Mouse (Mus musculus): ENCODE measurements at regions not wholly inside any gene's neighbourhood (a gene's known extent, or its start where the extent isn't known, plus 50 kb on each side); places are given as distances from the start of the nearest gene placed in this dataset.

GRCm38 (mm10) chr11:64610724-64611123 is 174.3 kb upstream of the F930015N05Rik start:
- Histone ChIP-seq H3K4me1 (peaks cover 3% of the 10 kb centered on the region; the same call in 1 of the 2 replicates), H3K36me3 (no peaks in the 10 kb centered on the region), H3K27ac (no peak overlapping the region), H3K4me3 (no peak overlapping the region), H3K27me3 (ENCODE audit: insufficient read depth, poor library complexity, severe bottlenecking) (peaks cover 54% of the 10 kb centered on the region; the same call in 1 of the 2 replicates), H3K9me3 (no peaks in the 10 kb centered on the region)
- 79% methylated on average over 3 of the region's 3 CpGs for WGBS
- DNase-seq (ENCODE audit: low spot score) = no peak

- H3K9me3 ChIP-seq = no peaks in the 10 kb centered on the region
- 78% methylated on average over 1 of the region's 1 CpGs for WGBS
These were observed 178.7 kb upstream of the F930015N05Rik start for GRCm38 (mm10) chr11:64615140-64615539.

DNA sequence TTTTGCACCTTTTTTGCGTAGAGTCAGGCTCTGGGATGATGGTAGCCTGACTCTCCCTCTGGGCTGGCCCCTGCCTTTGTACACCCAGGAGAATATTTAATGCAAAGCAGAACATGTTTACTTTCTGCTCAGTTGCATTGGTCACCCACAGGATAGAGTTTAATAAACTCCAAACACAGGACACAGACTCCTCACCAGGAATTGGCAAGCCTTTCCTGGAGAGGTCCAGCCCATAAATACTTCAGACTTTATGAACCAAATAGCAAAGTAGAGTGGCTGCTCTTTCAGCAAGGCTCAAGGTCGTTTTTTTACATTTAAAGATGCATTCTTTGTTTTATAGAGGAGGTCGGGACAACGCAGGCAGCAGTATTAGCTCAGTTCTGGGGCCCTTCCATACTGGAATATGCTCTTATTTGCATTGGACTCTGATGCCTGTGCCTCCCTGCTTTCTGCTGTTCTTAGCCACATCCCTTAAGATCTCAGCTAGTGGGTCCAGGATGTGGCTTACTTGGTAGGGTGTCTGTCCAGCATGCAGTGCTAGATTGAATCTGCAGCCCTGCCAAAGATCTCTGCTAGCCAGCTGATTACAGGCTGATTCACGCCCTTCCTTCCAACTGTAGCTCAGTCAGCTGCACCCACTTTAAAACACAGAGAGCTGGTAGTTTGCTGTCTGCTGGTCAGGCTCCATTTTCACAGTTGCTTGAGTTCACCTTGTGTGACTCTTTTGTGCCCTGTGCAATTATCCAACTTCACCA is 182.4 kb upstream of the F930015N05Rik start:
- no peak overlapping the region for H3K4me3 ChIP-seq
- H3K27me3 ChIP-seq (ENCODE audit: insufficient read depth, poor library complexity, severe bottlenecking) = peaks cover 79% of the 10 kb centered on the region
- H3K36me3 ChIP-seq = no peaks in the 10 kb centered on the region
- no peaks in the 10 kb centered on the region for H3K4me1 ChIP-seq
- no peaks in the 10 kb centered on the region for H3K9me3 ChIP-seq
- 66% methylated on average over 5 of the region's 5 CpGs for WGBS
- DNase-seq (ENCODE audit: low spot score) = no peak
- H3K27ac ChIP-seq = no peak overlapping the region

More at GRCm38 (mm10) chr11:64615140-64615539, 178.7 kb upstream of the F930015N05Rik start:
- Histone ChIP-seq H3K36me3 (no peaks in the 10 kb centered on the region), H3K4me3 (no peak overlapping the region), H3K27me3 (ENCODE audit: insufficient read depth, poor library complexity, severe bottlenecking) (peaks cover 88% of the 10 kb centered on the region), H3K27ac (no peak overlapping the region), H3K4me1 (no peaks in the 10 kb centered on the region)
- DNase-seq (ENCODE audit: low spot score) = no peak

DNA sequence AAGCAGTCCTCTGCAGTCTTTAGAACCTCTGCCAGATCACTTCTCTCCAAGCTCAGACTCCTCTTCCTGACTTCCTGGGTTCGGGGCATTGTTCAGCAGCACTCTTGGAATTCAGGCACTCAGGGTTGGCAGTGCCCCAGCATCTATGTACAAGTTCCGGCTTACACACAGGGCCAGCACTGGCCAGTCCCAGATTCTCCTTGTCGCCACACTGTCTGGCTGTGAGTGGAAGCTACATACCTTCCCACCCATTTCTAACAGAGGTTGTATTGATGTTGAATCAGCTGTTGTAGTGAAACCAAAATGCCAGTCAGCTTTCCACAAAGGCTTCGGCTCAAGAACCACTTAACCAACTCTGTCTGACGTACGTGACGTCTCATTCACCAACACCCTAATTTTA is 190.7 kb upstream of the F930015N05Rik start:
- no peak overlapping the region for H3K4me3 ChIP-seq
- H3K36me3 ChIP-seq = no peaks in the 10 kb centered on the region
- no peaks in the 10 kb centered on the region for H3K9me3 ChIP-seq
- H3K4me1 ChIP-seq = peaks cover 3% of the 10 kb centered on the region; the same call in 1 of the 2 replicates
- peak; percentile 76 for DNase-seq (ENCODE audit: low spot score)
- H3K27ac ChIP-seq = peak overlapping the region; percentile 70
- WGBS = 52% methylated on average over 7 of the region's 7 CpGs
- peaks cover 4% of the 10 kb centered on the region; the same call in 1 of the 2 replicates for H3K27me3 ChIP-seq (ENCODE audit: insufficient read depth, poor library complexity, severe bottlenecking)

DNA sequence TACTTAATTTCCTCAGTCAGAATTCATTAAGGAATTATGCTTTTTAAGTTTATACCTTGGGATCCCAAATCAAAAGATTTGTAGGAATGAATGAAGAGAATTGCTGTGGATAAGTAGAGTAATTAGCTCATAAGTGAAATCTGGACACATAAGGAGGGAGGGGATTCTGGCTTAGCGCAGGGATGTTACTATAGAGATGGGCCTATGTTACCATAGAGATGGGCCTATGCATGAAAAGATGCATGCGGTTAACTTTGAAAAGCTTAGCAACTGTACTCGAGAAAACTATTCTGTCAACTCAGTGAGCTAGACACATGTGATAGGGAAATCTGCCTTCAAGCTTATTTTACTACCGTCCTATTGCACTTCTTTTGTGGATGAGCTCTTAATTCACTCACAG is 204.5 kb upstream of the F930015N05Rik start:
- WGBS = 87% methylated on average over 4 of the region's 4 CpGs
- H3K4me1 ChIP-seq = no peaks in the 10 kb centered on the region
- peaks cover 4% of the 10 kb centered on the region; the same call in 1 of the 2 replicates for H3K9me3 ChIP-seq
- no peak for DNase-seq (ENCODE audit: low spot score)
- no peak overlapping the region for H3K4me3 ChIP-seq
- no peak overlapping the region for H3K27ac ChIP-seq
- H3K36me3 ChIP-seq = no peaks in the 10 kb centered on the region; the same call in 1 of the 2 replicates
- 0 out of 2 replicates have a peak, but pooled peaks cover 3% of the 10 kb centered on the region for H3K27me3 ChIP-seq (ENCODE audit: insufficient read depth, poor library complexity, severe bottlenecking)

DNA sequence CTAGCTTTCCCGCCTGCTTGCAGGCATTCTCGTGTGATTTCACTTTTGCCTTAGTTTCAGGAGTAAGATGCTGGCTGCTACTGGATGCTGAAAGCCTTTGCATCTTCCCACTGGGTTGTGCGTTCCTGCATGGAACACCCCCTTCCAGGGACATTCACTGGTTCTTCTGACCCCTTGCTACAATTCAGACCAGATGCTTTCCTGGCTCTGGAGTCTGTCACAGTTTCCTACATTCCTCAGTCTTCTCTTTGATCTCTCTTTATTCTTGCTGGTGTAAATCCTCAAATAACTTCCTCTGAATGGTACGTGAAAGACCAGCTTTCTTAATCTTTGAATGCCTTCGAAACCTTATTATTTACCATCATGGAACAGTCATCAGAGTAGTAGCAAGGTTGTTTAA is 206.7 kb upstream of the F930015N05Rik start:
- Histone ChIP-seq H3K4me1 (no peaks in the 10 kb centered on the region), H3K36me3 (no peaks in the 10 kb centered on the region), H3K9me3 (no peaks in the 10 kb centered on the region), H3K4me3 (no peak overlapping the region), H3K27me3 (ENCODE audit: insufficient read depth, poor library complexity, severe bottlenecking) (0 out of 2 replicates have a peak, but pooled peaks cover 3% of the 10 kb centered on the region), H3K27ac (no peak overlapping the region)
- 51% methylated on average over 5 of the region's 5 CpGs for WGBS
- DNase-seq (ENCODE audit: low spot score) = no peak

- DNase-seq (ENCODE audit: low spot score) = no peak
- H3K9me3 ChIP-seq = no peaks in the 10 kb centered on the region
- 0 out of 2 replicates have a peak, but pooled peaks cover 3% of the 10 kb centered on the region for H3K27me3 ChIP-seq (ENCODE audit: insufficient read depth, poor library complexity, severe bottlenecking)
- no peak overlapping the region for H3K4me3 ChIP-seq
- WGBS = 66% methylated on average over 2 of the region's 2 CpGs
- H3K36me3 ChIP-seq = no peaks in the 10 kb centered on the region
- H3K4me1 ChIP-seq = no peaks in the 10 kb centered on the region
- no peak overlapping the region for H3K27ac ChIP-seq
These were observed 211.5 kb upstream of the F930015N05Rik start for GRCm38 (mm10) chr11:64647938-64648337.

GRCm38 (mm10) chr11:64650571-64651282 is 214.3 kb upstream of the F930015N05Rik start:
- Histone ChIP-seq H3K4me3 (no peak overlapping the region), H3K9me3 (no peaks in the 10 kb centered on the region), H3K27ac (no peak overlapping the region), H3K36me3 (no peaks in the 10 kb centered on the region), H3K4me1 (no peaks in the 10 kb centered on the region), H3K27me3 (ENCODE audit: insufficient read depth, poor library complexity, severe bottlenecking) (0 out of 2 replicates have a peak, but pooled peaks cover 5% of the 10 kb centered on the region)
- WGBS = 82% methylated on average over 10 of the region's 10 CpGs
- DNase-seq (ENCODE audit: low spot score) = no peak

DNA sequence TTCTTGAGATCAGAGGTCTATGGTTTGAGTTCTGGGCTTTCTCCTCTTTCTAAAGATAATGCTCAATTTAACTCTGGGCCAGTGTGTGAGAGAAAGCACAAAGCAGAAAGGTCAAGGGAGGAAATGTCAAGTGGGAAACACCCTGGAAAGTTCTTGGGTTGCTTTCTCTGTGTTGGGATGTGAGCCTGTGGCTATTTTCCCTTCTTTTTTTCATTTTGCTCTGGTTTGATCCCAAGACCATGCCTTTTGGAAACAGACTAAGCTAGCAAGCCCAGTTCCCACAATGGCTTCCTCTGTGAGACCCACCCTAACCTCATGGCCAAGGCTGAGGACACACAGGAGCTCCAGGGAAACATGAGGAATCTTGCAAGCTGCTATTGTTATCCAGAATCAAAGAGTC is 216.4 kb upstream of the F930015N05Rik start:
- Histone ChIP-seq H3K9me3 (no peaks in the 10 kb centered on the region), H3K4me3 (no peak overlapping the region), H3K27ac (no peak overlapping the region), H3K27me3 (ENCODE audit: insufficient read depth, poor library complexity, severe bottlenecking) (0 out of 2 replicates have a peak, but pooled peaks cover 5% of the 10 kb centered on the region), H3K36me3 (no peaks in the 10 kb centered on the region), H3K4me1 (no peaks in the 10 kb centered on the region)
- no peak for DNase-seq (ENCODE audit: low spot score)

DNA sequence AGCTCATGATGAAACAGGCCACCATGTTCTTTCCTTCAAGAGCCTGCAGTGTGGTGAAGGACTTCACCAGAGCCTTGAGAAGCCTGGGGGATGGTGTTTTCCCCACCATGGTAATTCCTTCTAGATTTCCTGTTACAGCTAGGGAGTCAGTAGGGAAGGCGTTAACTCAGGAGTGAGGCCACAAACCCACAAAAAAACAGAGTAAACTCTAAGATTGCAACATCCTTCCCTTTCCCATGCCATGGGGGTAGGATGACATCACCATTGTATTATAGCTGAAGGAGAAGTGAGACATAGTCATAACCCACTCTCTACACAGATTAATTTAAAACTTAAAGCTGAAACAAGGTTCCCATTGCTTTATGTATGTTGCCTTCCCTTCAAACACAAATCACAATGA is 218.7 kb upstream of the F930015N05Rik start:
- WGBS = 56% methylated on average over 1 of the region's 1 CpGs
- DNase-seq (ENCODE audit: low spot score) = no peak

GRCm38 (mm10) chr11:64663166-64663565 is 226.7 kb upstream of the F930015N05Rik start:
- H3K9me3 ChIP-seq = no peaks in the 10 kb centered on the region
- H3K4me3 ChIP-seq = 0 out of 2 replicates have a peak overlapping the region, but pooled peaks have one; percentile 5
- WGBS = 26% methylated on average over 6 of the region's 6 CpGs
- no peak for DNase-seq (ENCODE audit: low spot score)
- H3K27me3 ChIP-seq (ENCODE audit: insufficient read depth, poor library complexity, severe bottlenecking) = no peaks in the 10 kb centered on the region
- H3K36me3 ChIP-seq = no peaks in the 10 kb centered on the region
- H3K27ac ChIP-seq = 0 out of 2 replicates have a peak overlapping the region, but pooled peaks have one; percentile 36
- peaks cover 13% of the 10 kb centered on the region for H3K4me1 ChIP-seq

More for the DNA sequence above, 218.7 kb upstream of the F930015N05Rik start:
- H3K27me3 ChIP-seq (ENCODE audit: insufficient read depth, poor library complexity, severe bottlenecking) = 0 out of 2 replicates have a peak, but pooled peaks cover 5% of the 10 kb centered on the region
- no peak overlapping the region for H3K4me3 ChIP-seq
- H3K27ac ChIP-seq = no peak overlapping the region
- no peaks in the 10 kb centered on the region for H3K36me3 ChIP-seq
- H3K4me1 ChIP-seq = no peaks in the 10 kb centered on the region
- no peaks in the 10 kb centered on the region for H3K9me3 ChIP-seq

GRCm38 (mm10) chr11:64667010-64667409 is 230.6 kb upstream of the F930015N05Rik start:
- H3K36me3 ChIP-seq = no peaks in the 10 kb centered on the region
- 78% methylated on average over 3 of the region's 3 CpGs for WGBS
- peaks cover 13% of the 10 kb centered on the region for H3K4me1 ChIP-seq
- no peak overlapping the region for H3K27ac ChIP-seq
- H3K27me3 ChIP-seq (ENCODE audit: insufficient read depth, poor library complexity, severe bottlenecking) = no peaks in the 10 kb centered on the region
- no peak for DNase-seq (ENCODE audit: low spot score)
- no peaks in the 10 kb centered on the region for H3K9me3 ChIP-seq
- no peak overlapping the region for H3K4me3 ChIP-seq

- Histone ChIP-seq H3K27me3 (ENCODE audit: insufficient read depth, poor library complexity, severe bottlenecking) (no peaks in the 10 kb centered on the region), H3K9me3 (no peaks in the 10 kb centered on the region), H3K27ac (no peak overlapping the region), H3K4me3 (no peak overlapping the region), H3K36me3 (no peaks in the 10 kb centered on the region), H3K4me1 (peaks cover 14% of the 10 kb centered on the region)
- 60% methylated on average over 7 of the region's 7 CpGs for WGBS
- no peak for DNase-seq (ENCODE audit: low spot score)
These were observed 231.1 kb upstream of the F930015N05Rik start for GRCm38 (mm10) chr11:64667521-64667920.
